Mouse (Mus musculus) liver, embryonic 11.5 days (tissue): ENCODE data around the gene Svip. TPM values are rescaled to one million over a fixed set of nuclear protein-coding genes. Genes with fewer than 3 reads are reported as not detected.

Experiments
- ATAC-seq: fragments of 200-750 bp; cut with Nextera tagmentation; replicated peaks from 2 replicates; pipeline ENCODE4 v1.8.0; 2017; ENCODE audit warnings: moderate number of reproducible peaks, mild to moderate bottlenecking, moderate TSS enrichment, moderate library complexity; ENCODE audit not compliant: low FRiP score
- DNase-seq: peaks from one replicate; pipeline ENCODE4 v3.0.0-alpha.2; 2017; ENCODE audit warnings: low spot score
- H3K27ac ChIP-seq: fragments of 300-500 bp; sonication (generic); 2 replicates; pipeline ENCODE4 v1.5.1; 2014; ENCODE audit warnings: mild to moderate bottlenecking, low read depth, low read length, control low read depth
- H3K27me3 ChIP-seq: fragments of 300-500 bp; sonication (generic); replicated peaks from 2 replicates; pipeline ENCODE4 v1.6.1; 2014; ENCODE audit warnings: low read length, mixed read lengths; ENCODE audit not compliant: control insufficient read depth, insufficient read depth
- H3K36me3 ChIP-seq: fragments of 300-500 bp; sonication (generic); 2 replicates; pipeline ENCODE4 v1.6.1; 2014; ENCODE audit warnings: mild to moderate bottlenecking, low read length, moderate library complexity, mixed read lengths; ENCODE audit not compliant: control insufficient read depth, insufficient read depth
- H3K4me1 ChIP-seq: fragments of 300-500 bp; sonication (generic); replicated peaks from 2 replicates; pipeline ENCODE4 v1.6.1; 2014; ENCODE audit warnings: low read length, mixed read lengths; ENCODE audit not compliant: control insufficient read depth, insufficient read depth
- H3K4me2 ChIP-seq: fragments of 300-500 bp; sonication (generic); 2 replicates; pipeline ENCODE4 v1.6.1; 2014; ENCODE audit warnings: mild to moderate bottlenecking, control low read depth, moderate library complexity
- H3K4me3 ChIP-seq: fragments of 300-500 bp; sonication (generic); 2 replicates; pipeline ENCODE4 v1.5.1; 2014; ENCODE audit warnings: low read depth, low read length, control low read depth
- H3K9ac ChIP-seq: fragments of 300-500 bp; sonication (generic); 2 replicates; pipeline ENCODE4 v1.6.1; 2014; ENCODE audit warnings: low read depth, low read length, control low read depth
- H3K9me3 ChIP-seq: fragments of 300-500 bp; sonication (generic); 2 replicates; pipeline ENCODE4 v1.6.1; 2016; ENCODE audit warnings: low read length, inconsistent platforms, mixed read lengths; ENCODE audit not compliant: control insufficient read depth
- WGBS: fragments of 180-500 bp; shearing (Covaris S2); extraction: QIAGEN DNeasy Blood & Tissue Kit; methylation state at CpG from one replicate; pipeline ENCODE4 v1.1.7; 2014; 5-methylcytosine and 5-hydroxymethylcytosine counted together
- polyA plus RNA-seq: library from polyadenylated mRNA; unstranded; fragments of >200 nt; fragmentation: Nextera tagmentation; extraction: Ambion mirVana; gene quantifications from 2 replicates; pipeline ENCODE4 v1.2.1, GENCODE M21; 2014

Svip gene
- polyA plus RNA-seq, 1 experiment from 2014 or later: 26.5 TPM

GRCm38 (mm10) chr7:52006296-52006630 is 445 bp upstream of the Svip start:
- H3K4me3 ChIP-seq: peak overlapping the region; percentile 71
- H3K9ac ChIP-seq: peak overlapping the region; percentile 11; the same call in 1 of the 2 replicates
- no peak for ATAC-seq
- 2% methylated on average over 9 of the region's 9 CpGs for WGBS
- H3K36me3 ChIP-seq: no peaks in the 10 kb centered on the region
- peak overlapping the region; percentile 40 for H3K27ac ChIP-seq
- H3K4me1 ChIP-seq: peaks cover 8% of the 10 kb centered on the region; the same call in 1 of the 2 replicates
- no peaks in the 10 kb centered on the region for H3K27me3 ChIP-seq
- H3K9me3 ChIP-seq: no peaks in the 10 kb centered on the region
- DNase-seq: no peak
- H3K4me2 ChIP-seq: peak overlapping the region; percentile 66

- Histone ChIP-seq H3K27me3 (no peaks in the 10 kb centered on the region), H3K27ac (peak overlapping the region; percentile 82), H3K9me3 (no peaks in the 10 kb centered on the region), H3K36me3 (no peaks in the 10 kb centered on the region), H3K4me2 (peak overlapping the region; percentile 48), H3K4me1 (peaks cover 20% of the 10 kb centered on the region), H3K4me3 (no peak overlapping the region), H3K9ac (peak overlapping the region; percentile 10; the same call in 1 of the 2 replicates)
- DNase-seq: no peak
- 45% methylated on average over 3 of the region's 3 CpGs for WGBS
- peak; percentile 96 for ATAC-seq
Measured at GRCm38 (mm10) chr7:51991020-51991419, 14.8 kb downstream of the Svip start.

GRCm38 (mm10) chr7:51986909-51987308 is 18.9 kb downstream of the Svip start:
- Histone ChIP-seq H3K9ac (no peak overlapping the region), H3K4me3 (no peak overlapping the region), H3K36me3 (no peaks in the 10 kb centered on the region), H3K4me1 (peaks cover 24% of the 10 kb centered on the region), H3K27me3 (no peaks in the 10 kb centered on the region), H3K27ac (no peak overlapping the region), H3K9me3 (no peaks in the 10 kb centered on the region), H3K4me2 (no peak overlapping the region)
- 44% methylated on average over 6 of the region's 6 CpGs for WGBS
- ATAC-seq (no peak), DNase-seq (no peak)

GRCm38 (mm10) chr7:51985763-51986162 is 20.1 kb downstream of the Svip start:
- peaks cover 20% of the 10 kb centered on the region for H3K4me1 ChIP-seq
- no peak for ATAC-seq
- H3K4me3 ChIP-seq: no peak overlapping the region
- H3K4me2 ChIP-seq: no peak overlapping the region
- no peaks in the 10 kb centered on the region for H3K36me3 ChIP-seq
- no peak overlapping the region for H3K27ac ChIP-seq
- no peak overlapping the region for H3K9ac ChIP-seq
- H3K9me3 ChIP-seq: no peaks in the 10 kb centered on the region
- H3K27me3 ChIP-seq: no peaks in the 10 kb centered on the region
- DNase-seq: no peak
- WGBS: 72% methylated on average over 6 of the region's 6 CpGs

GRCm38 (mm10) chr7:51982303-51982702 is 23.5 kb downstream of the Svip start:
- no peaks in the 10 kb centered on the region for H3K36me3 ChIP-seq
- H3K27ac ChIP-seq: no peak overlapping the region
- DNase-seq (no peak), ATAC-seq (peak; percentile 83)
- WGBS: 24% methylated on average over 1 of the region's 1 CpGs
- H3K27me3 ChIP-seq: no peaks in the 10 kb centered on the region
- H3K4me3 ChIP-seq: no peak overlapping the region
- H3K9me3 ChIP-seq: no peaks in the 10 kb centered on the region
- no peak overlapping the region for H3K9ac ChIP-seq
- no peak overlapping the region for H3K4me2 ChIP-seq
- peaks cover 7% of the 10 kb centered on the region; the same call in 1 of the 2 replicates for H3K4me1 ChIP-seq

GRCm38 (mm10) chr7:51979271-51979670 is 26.5 kb downstream of the Svip start:
- 38% methylated on average over 5 of the region's 5 CpGs for whole genome bisulfite sequencing
- DNase-seq: no peak
- no peaks in the 10 kb centered on the region for H3K27me3 ChIP-seq
- H3K36me3 ChIP-seq: no peaks in the 10 kb centered on the region
- no peak overlapping the region for H3K9ac ChIP-seq
- H3K27ac ChIP-seq: no peak overlapping the region
- peaks cover 7% of the 10 kb centered on the region; the same call in 1 of the 2 replicates for H3K4me1 ChIP-seq
- H3K4me2 ChIP-seq: no peak overlapping the region
- no peaks in the 10 kb centered on the region for H3K9me3 ChIP-seq
- no peak for ATAC-seq
- no peak overlapping the region for H3K4me3 ChIP-seq

- Histone ChIP-seq H3K9ac (no peak overlapping the region), H3K4me2 (no peak overlapping the region), H3K36me3 (no peaks in the 10 kb centered on the region), H3K4me1 (no peaks in the 10 kb centered on the region), H3K27me3 (no peaks in the 10 kb centered on the region), H3K4me3 (no peak overlapping the region), H3K27ac (no peak overlapping the region), H3K9me3 (no peaks in the 10 kb centered on the region)
- peak; percentile 62 for ATAC-seq
- WGBS: 62% methylated on average over 6 of the region's 6 CpGs
- DNase-seq: no peak
Measured at GRCm38 (mm10) chr7:51975181-51975580, 30.6 kb downstream of the Svip start.

GRCm38 (mm10) chr7:51973526-51973925 is 32.3 kb downstream of the Svip start:
- Histone ChIP-seq H3K9ac (no peak overlapping the region), H3K36me3 (no peaks in the 10 kb centered on the region), H3K4me3 (no peak overlapping the region), H3K4me1 (no peaks in the 10 kb centered on the region), H3K27me3 (no peaks in the 10 kb centered on the region), H3K9me3 (no peaks in the 10 kb centered on the region), H3K27ac (no peak overlapping the region), H3K4me2 (no peak overlapping the region)
- DNase-seq (no peak), ATAC-seq (no peak)
- 85% methylated on average over 2 of the region's 2 CpGs for WGBS

GRCm38 (mm10) chr7:51973091-51973490 is 32.7 kb downstream of the Svip start:
- WGBS: 70% methylated on average over 5 of the region's 5 CpGs
- no peak overlapping the region for H3K4me3 ChIP-seq
- no peaks in the 10 kb centered on the region for H3K4me1 ChIP-seq
- H3K9me3 ChIP-seq: no peaks in the 10 kb centered on the region
- ATAC-seq: no peak
- H3K27me3 ChIP-seq: no peaks in the 10 kb centered on the region
- no peak overlapping the region for H3K4me2 ChIP-seq
- no peak overlapping the region for H3K27ac ChIP-seq
- no peaks in the 10 kb centered on the region for H3K36me3 ChIP-seq
- H3K9ac ChIP-seq: no peak overlapping the region
- no peak for DNase-seq
